Mouse (Mus musculus): ENCODE data around the gene Mmp9. TPM values are rescaled to one million over a fixed set of nuclear protein-coding genes. Genes with fewer than 3 reads are reported as not detected.

Gene Mmp9
- polyA plus RNA-seq, 1 experiment from 2014 or later: 2.6 TPM

GRCm38 (mm10) chr2:164979749-164980148 is 39.2 kb downstream of the Mmp9 start:
- WGBS: 22% methylated on average over 7 of the region's 7 CpGs
- ATAC-seq (replicated peaks; ENCODE audit: low FRiP score): no peak
- Histone ChIP-seq H3K27me3 (peaks cover 8% of the 10 kb centered on the region; the same call in 1 of the 2 replicates), H3K9me3 (replicated peaks) (no peaks in the 10 kb centered on the region), H3K9ac (no peak overlapping the region), H3K4me2 (no peak overlapping the region), H3K27ac (no peak overlapping the region), H3K4me3 (replicated peaks) (no peak overlapping the region), H3K4me1 (no peaks in the 10 kb centered on the region), H3K36me3 (no peaks in the 10 kb centered on the region)

GRCm38 (mm10) chr2:164985962-164986361 is 45.4 kb downstream of the Mmp9 start:
- H3K9me3 ChIP-seq (replicated peaks): no peaks in the 10 kb centered on the region
- no peaks in the 10 kb centered on the region for H3K36me3 ChIP-seq
- H3K27me3 ChIP-seq: no peaks in the 10 kb centered on the region
- no peak overlapping the region for H3K4me3 ChIP-seq (replicated peaks)
- ATAC-seq (replicated peaks; ENCODE audit: low FRiP score): no peak
- H3K4me2 ChIP-seq: no peak overlapping the region
- no peak overlapping the region for H3K9ac ChIP-seq
- 82% methylated on average over 6 of the region's 6 CpGs for WGBS
- no peaks in the 10 kb centered on the region for H3K4me1 ChIP-seq
- no peak overlapping the region for H3K27ac ChIP-seq

- no peak overlapping the region for H3K4me2 ChIP-seq
- H3K4me1 ChIP-seq: no peaks in the 10 kb centered on the region
- no peak overlapping the region for H3K4me3 ChIP-seq (replicated peaks)
- no peaks in the 10 kb centered on the region for H3K27me3 ChIP-seq
- no peaks in the 10 kb centered on the region for H3K9me3 ChIP-seq (replicated peaks)
- no peak for ATAC-seq (replicated peaks; ENCODE audit: low FRiP score)
- H3K9ac ChIP-seq: no peak overlapping the region
- H3K27ac ChIP-seq: no peak overlapping the region
- H3K36me3 ChIP-seq: no peaks in the 10 kb centered on the region
- WGBS: 65% methylated on average over 14 of the region's 14 CpGs
Observed at GRCm38 (mm10) chr2:164986371-164987027, 45.9 kb downstream of the Mmp9 start.

- no peaks in the 10 kb centered on the region for H3K36me3 ChIP-seq
- H3K27ac ChIP-seq: no peak overlapping the region
- ATAC-seq (replicated peaks; ENCODE audit: low FRiP score): no peak
- 0 out of 2 replicates have a peak, but pooled peaks cover 2% of the 10 kb centered on the region for H3K4me1 ChIP-seq
- no peak overlapping the region for H3K4me3 ChIP-seq (replicated peaks)
- no peak overlapping the region for H3K9ac ChIP-seq
- no peak overlapping the region for H3K4me2 ChIP-seq
- no peaks in the 10 kb centered on the region for H3K9me3 ChIP-seq (replicated peaks)
- 61% methylated on average over 13 of the region's 13 CpGs for WGBS
- no peaks in the 10 kb centered on the region for H3K27me3 ChIP-seq
Observed at GRCm38 (mm10) chr2:164988777-164989176, 48.2 kb downstream of the Mmp9 start.

GRCm38 (mm10) chr2:164991111-164991510 is 50.5 kb downstream of the Mmp9 start:
- Histone ChIP-seq H3K27ac (no peak overlapping the region), H3K9me3 (replicated peaks) (no peaks in the 10 kb centered on the region), H3K9ac (no peak overlapping the region), H3K4me2 (no peak overlapping the region), H3K4me1 (0 out of 2 replicates have a peak, but pooled peaks cover 2% of the 10 kb centered on the region), H3K36me3 (no peaks in the 10 kb centered on the region), H3K4me3 (replicated peaks) (no peak overlapping the region), H3K27me3 (peaks cover 18% of the 10 kb centered on the region)
- no peak for ATAC-seq (replicated peaks; ENCODE audit: low FRiP score)
- WGBS: 66% methylated on average over 3 of the region's 3 CpGs

- no peak; the same call in 1 of the 2 replicates for ATAC-seq (replicated peaks; ENCODE audit: low FRiP score)
- no peak overlapping the region for H3K27ac ChIP-seq
- H3K27me3 ChIP-seq: peaks cover 25% of the 10 kb centered on the region
Observed at GRCm38 (mm10) chr2:164991808-164992207, 51.2 kb downstream of the Mmp9 start.

GRCm38 (mm10) chr2:164994156-164994555 is 53.6 kb downstream of the Mmp9 start:
- Histone ChIP-seq H3K9me3 (replicated peaks) (no peaks in the 10 kb centered on the region), H3K27ac (no peak overlapping the region), H3K4me3 (replicated peaks) (no peak overlapping the region), H3K4me1 (peaks cover 26% of the 10 kb centered on the region), H3K36me3 (peaks cover 6% of the 10 kb centered on the region; the same call in 1 of the 2 replicates), H3K4me2 (no peak overlapping the region), H3K9ac (no peak overlapping the region), H3K27me3 (peaks cover 49% of the 10 kb centered on the region)
- ATAC-seq (replicated peaks; ENCODE audit: low FRiP score): no peak
- WGBS: 89% methylated on average over 11 of the region's 11 CpGs

More at GRCm38 (mm10) chr2:164991808-164992207, 51.2 kb downstream of the Mmp9 start:
- Histone ChIP-seq H3K9me3 (replicated peaks) (no peaks in the 10 kb centered on the region), H3K9ac (no peak overlapping the region), H3K36me3 (no peaks in the 10 kb centered on the region), H3K4me1 (peaks cover 5% of the 10 kb centered on the region; the same call in 1 of the 2 replicates), H3K4me2 (no peak overlapping the region), H3K4me3 (replicated peaks) (no peak overlapping the region)
- WGBS: 37% methylated on average over 10 of the region's 10 CpGs

GRCm38 (mm10) chr2:164994659-164995428 is 54.3 kb downstream of the Mmp9 start:
- Histone ChIP-seq H3K36me3 (peaks cover 13% of the 10 kb centered on the region), H3K27ac (no peak overlapping the region), H3K9ac (no peak overlapping the region), H3K4me3 (replicated peaks) (no peak overlapping the region), H3K9me3 (replicated peaks) (no peaks in the 10 kb centered on the region), H3K4me2 (no peak overlapping the region), H3K27me3 (peaks cover 54% of the 10 kb centered on the region), H3K4me1 (peaks cover 26% of the 10 kb centered on the region)
- WGBS: 62% methylated on average over 21 of the region's 21 CpGs
- ATAC-seq (replicated peaks; ENCODE audit: low FRiP score): no peak

GRCm38 (mm10) chr2:164995976-164996375 is 55.4 kb downstream of the Mmp9 start:
- H3K27me3 ChIP-seq: peaks cover 55% of the 10 kb centered on the region
- H3K27ac ChIP-seq: no peak overlapping the region
- no peak overlapping the region for H3K4me2 ChIP-seq
- H3K4me1 ChIP-seq: peaks cover 26% of the 10 kb centered on the region
- peaks cover 24% of the 10 kb centered on the region for H3K36me3 ChIP-seq
- no peaks in the 10 kb centered on the region for H3K9me3 ChIP-seq (replicated peaks)
- no peak for ATAC-seq (replicated peaks; ENCODE audit: low FRiP score)
- no peak overlapping the region for H3K4me3 ChIP-seq (replicated peaks)
- 70% methylated on average over 11 of the region's 11 CpGs for WGBS
- H3K9ac ChIP-seq: no peak overlapping the region

GRCm38 (mm10) chr2:164996848-164997720 is 56.5 kb downstream of the Mmp9 start:
- Histone ChIP-seq H3K4me2 (peak overlapping the region; percentile 69), H3K9me3 (replicated peaks) (no peaks in the 10 kb centered on the region), H3K36me3 (peaks cover 35% of the 10 kb centered on the region), H3K4me1 (peaks cover 24% of the 10 kb centered on the region), H3K4me3 (replicated peaks) (peak overlapping the region; percentile 37), H3K27me3 (peaks cover 55% of the 10 kb centered on the region), H3K9ac (peak overlapping the region; percentile 37; the same call in 1 of the 2 replicates), H3K27ac (no peak overlapping the region)
- 5% methylated on average over 49 of the region's 49 CpGs for WGBS
- ATAC-seq (replicated peaks; ENCODE audit: low FRiP score): no peak

- Histone ChIP-seq H3K4me1 (peaks cover 24% of the 10 kb centered on the region), H3K36me3 (peaks cover 43% of the 10 kb centered on the region), H3K27ac (no peak overlapping the region), H3K9me3 (replicated peaks) (no peaks in the 10 kb centered on the region), H3K4me3 (replicated peaks) (peak overlapping the region; percentile 37), H3K27me3 (peaks cover 55% of the 10 kb centered on the region), H3K9ac (peak overlapping the region; percentile 37; the same call in 1 of the 2 replicates), H3K4me2 (peak overlapping the region; percentile 69)
- WGBS: 1% methylated on average over 52 of the region's 52 CpGs
- no peak for ATAC-seq (replicated peaks; ENCODE audit: low FRiP score)
Observed at GRCm38 (mm10) chr2:164997721-164998428, 57.3 kb downstream of the Mmp9 start.
